Mouse (Mus musculus) CD4-positive, CD25-positive, alpha-beta regulatory T cell, adult 2 months (primary cell): ENCODE data around the gene D630045J12Rik.

Experiments
- DNase-seq: peaks from one replicate; pipeline ENCODE4 v3.0.0-alpha.2; 2012; ENCODE audit warnings: low read depth, low spot score

D630045J12Rik gene

DNA sequence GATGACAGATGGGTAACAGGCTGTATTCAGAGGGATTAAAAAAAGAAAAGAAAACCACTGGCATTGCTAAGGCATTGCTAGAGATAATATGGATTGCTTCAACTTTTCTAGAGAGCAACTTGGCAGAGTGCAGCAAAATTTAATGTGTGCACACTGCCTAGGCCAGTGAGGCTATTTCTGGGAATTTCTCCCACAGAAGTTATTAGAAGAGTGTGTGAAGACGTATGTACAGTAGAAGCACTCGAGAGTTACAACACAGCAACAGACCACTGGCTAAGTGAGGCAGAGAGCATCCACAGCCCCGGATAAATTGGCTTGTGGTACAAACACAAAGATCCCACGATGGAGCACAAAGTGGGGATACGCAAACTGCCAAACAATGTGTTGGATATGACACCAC, 11.0 kb downstream of the D630045J12Rik start:
- DNase-seq = no peak

DNA sequence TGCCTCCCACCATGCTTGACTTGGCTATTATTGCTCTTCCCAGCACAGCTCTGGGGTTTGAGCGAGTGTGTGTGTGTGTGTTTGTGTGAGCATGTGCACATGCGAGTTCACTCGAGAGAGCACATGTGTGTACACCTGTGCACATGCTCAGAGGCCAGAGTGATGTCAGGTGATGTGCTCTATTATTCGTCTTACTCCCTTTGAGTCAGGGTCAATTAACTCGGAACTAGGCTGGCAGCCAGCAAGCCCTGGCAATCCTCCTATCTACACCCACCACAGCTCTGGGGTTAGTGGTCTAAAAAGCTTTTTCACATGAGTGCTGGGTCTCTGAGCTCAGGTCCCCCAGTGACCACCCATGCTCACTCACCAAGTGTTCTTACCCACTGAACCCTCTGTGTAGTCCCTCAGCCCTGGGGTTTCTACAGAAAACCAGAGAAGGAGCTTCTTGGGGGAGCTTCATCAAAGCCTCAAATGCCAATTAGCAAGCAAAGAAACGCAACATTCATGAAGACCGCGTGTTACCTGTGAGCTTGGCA, 11.4 kb downstream of the D630045J12Rik start:
- DNase-seq = no peak

DNA sequence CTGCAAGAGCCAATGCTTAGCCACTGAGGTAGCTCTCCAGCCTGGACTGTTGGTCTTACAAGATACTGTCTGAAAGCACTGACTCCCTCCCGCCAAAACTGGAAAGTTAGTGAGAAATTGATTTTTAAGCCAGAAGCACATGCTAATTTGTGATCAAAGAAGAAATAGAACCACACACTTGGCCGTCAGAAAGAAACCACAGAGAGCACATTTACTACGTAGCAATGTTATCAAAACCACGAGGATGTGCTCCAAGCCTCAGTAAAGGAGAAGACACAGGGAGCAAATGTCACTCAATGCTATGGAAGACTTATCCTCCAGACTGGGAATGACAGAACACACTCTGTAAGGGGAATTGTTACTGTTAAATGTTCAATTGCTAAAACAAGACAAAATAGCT, 12.3 kb downstream of the D630045J12Rik start:
- no peak for DNase-seq

DNA sequence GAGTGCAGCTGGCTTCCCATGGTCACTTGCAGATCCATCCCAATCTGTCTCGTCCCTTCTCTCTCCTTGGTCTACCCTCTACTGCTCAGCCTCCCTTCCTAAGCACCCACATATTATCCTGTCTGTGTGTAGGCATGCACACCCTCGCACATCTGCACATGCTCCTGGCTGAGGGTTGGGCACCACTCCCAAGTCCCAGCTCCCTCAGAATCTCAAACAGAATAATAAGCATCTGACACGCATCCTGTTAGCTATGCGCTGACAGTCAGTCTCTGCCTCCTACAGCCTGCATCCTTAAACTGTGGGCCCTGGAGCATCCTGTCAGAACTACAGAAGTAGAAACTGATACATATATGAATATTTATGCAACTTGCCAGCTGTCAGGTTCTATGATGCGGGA, 13.2 kb downstream of the D630045J12Rik start:
- DNase-seq = no peak

DNA sequence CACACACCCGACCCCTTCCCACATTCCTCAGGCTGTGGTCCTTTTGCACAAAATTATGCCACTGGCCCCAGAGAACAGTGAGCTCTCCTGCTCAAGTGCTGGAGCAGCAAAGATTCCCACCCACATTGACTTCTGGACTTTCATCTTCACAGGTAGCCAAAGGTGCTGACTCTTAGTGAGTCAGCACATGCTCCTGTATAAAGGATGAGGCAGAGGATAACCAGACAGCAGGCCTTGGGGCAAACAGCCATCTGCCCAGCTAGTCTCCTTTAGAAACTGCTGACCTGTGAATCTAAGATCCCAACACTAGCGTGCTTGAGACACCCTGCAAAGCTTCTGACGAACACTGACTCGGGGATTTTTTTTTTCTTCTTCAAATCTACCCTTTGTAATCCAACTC, 15.4 kb downstream of the D630045J12Rik start:
- no peak for DNase-seq

- no peak for DNase-seq
Measured at GRCm38 (mm10) chr6:38235991-38236658, 17.7 kb downstream of the D630045J12Rik start.

DNA sequence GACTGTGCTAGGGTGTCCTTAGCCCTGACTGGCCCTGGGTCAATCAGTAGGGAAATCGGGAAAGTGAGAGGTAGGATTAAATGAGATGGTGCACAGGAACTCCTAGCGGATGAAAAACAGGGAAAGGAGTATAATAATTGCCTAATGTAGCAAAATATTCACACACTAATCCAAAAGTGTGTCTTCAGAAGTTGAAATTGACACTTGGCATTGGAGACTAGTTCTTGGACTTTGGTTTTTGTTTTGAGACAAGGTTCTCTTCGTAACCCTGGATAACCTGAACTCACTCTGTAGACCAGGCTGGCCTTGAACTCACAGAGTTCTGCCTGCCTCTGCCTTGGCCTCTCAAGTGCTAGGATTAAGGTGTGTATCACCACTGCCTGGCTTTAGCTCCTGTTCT, 20.0 kb downstream of the D630045J12Rik start:
- DNase-seq = no peak

DNA sequence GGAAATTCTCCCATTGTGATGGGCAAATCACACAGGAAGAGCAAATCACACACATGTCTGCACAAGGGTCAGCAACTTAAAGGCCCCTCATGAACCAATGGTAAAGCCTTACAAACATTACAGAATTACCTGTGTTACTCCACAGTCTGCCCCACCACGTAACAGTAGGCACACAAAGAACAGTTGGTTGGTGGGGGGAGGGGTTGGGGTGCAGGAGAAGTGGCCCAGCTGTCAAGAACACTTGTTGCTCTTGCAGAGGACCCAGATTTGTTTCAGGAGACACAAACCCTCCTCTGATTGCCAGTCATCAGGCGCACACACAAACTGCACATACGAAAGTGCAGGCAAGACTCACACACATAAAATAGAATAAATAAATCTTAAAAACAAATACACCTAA, 20.9 kb downstream of the D630045J12Rik start:
- no peak for DNase-seq

DNA sequence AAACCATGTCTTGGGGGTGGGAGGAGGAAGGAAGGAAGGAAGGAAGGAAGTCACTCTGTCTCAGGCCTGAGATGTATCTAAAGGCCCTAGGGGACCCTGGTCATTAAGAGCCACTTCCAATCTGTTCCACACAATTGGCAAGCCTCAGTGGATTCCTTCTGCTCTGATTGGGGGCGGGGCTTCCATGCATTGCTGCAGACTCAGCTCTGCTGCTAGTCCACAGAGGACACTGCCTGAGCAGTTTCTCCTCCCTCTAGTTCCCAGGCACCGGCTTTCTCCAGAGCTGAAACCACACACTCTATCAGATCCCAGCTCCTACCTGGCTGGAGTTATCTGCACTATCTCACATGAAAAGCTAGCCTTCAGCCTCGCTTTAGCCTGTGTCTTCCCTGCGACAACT, 21.8 kb downstream of the D630045J12Rik start:
- DNase-seq = no peak

GRCm38 (mm10) chr6:38224079-38224478, 29.7 kb downstream of the D630045J12Rik start:
- no peak for DNase-seq

DNA sequence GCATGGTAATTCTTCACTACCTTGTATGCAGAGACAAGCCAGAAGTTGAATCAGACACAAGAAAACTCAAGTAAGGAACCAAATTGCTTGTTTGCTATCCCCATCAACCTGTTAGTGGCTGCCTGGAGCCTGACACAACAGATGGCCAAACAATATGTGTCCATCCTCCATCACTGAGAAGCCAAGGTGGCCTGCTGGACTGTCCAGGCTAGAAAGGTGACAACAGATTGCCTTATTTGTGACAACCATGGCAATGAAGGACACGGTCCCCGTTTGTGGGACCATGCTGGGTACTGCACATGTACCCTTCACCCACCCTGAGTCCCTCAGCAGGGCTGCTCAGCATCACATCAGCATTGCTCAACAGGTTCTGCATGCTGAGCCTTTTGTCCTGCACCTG, 34.5 kb downstream of the D630045J12Rik start:
- DNase-seq = no peak

GRCm38 (mm10) chr6:38215448-38216110, 38.2 kb downstream of the D630045J12Rik start:
- DNase-seq = no peak

GRCm38 (mm10) chr6:38207621-38208020, 46.2 kb downstream of the D630045J12Rik start:
- no peak for DNase-seq

DNA sequence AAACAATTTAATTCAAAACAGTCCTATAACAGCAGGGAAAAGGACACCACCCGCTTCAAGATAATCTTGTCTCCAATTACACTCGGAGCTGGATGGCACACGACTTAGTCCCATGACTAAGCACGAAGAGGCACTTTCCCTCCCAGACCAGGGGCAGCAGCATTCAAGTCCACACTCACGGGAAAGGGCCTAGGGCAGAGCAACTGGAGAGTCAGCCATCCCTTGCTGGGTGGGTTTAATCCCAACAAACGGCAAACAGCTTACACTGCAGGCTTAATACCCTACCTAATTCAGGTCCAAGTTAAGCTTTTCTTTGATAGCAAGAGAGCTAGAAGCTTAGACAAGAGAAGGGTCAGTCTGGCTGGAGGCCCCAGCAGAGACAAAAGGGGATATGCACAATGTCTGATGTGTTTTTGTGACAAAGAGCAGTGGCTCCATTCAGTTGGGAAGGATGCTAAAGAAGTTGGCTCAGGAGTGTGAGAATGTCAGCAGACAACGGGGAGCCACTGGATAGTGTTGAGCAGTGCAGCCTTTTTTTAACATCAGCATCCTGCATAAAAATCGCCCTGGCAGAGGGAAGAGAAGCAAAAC, 46.8 kb downstream of the D630045J12Rik start:
- DNase-seq = no peak

DNA sequence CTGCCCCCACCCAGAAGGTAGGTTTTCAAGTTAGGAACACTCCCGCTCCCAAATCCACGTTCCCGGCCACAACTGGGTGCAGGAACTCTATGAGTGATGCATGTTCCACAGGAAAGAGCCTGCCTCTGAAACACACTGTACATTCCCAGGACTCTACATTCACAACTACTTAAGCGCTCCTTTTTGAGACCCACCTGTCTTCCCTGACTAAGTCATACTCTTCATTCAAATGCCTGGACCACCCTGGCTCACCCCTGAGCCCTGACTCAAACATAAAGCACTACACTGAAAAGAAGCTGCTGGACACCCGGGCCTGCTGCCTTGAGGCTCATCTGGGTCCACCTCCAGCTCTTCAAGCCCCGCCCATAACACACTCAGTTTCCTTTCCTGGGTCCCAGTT, 48.4 kb downstream of the D630045J12Rik start:
- no peak for DNase-seq

GRCm38 (mm10) chr6:38203820-38204219, 50.0 kb downstream of the D630045J12Rik start:
- DNase-seq = no peak

DNA sequence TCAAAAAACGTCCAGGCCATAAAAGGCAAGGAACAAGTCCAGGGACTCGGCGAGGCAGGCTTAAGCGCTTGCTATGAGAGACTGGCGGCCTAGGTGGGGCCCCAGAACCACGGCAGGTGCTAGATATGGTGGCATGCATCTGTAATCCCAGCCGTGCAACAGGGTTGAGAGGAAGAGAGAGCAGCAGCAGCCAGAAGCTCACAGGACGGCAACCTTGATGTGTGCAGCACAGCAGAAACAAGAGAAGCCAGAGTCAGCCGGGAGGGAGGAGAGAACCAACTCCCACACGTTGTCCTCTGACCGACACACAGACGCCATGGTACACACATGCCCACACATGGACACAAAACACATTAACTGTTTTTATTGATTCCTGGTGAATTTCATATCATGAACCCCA, 51.0 kb downstream of the D630045J12Rik start:
- no peak for DNase-seq

- no peak for DNase-seq
Measured at GRCm38 (mm10) chr6:38201495-38201894, 52.3 kb downstream of the D630045J12Rik start.

- DNase-seq = no peak
Measured at GRCm38 (mm10) chr6:38199599-38199998, 54.2 kb downstream of the D630045J12Rik start.

GRCm38 (mm10) chr6:38198727-38199126, 55.1 kb downstream of the D630045J12Rik start:
- DNase-seq = no peak

GRCm38 (mm10) chr6:38196266-38197189, 57.3 kb downstream of the D630045J12Rik start:
- DNase-seq = no peak

GRCm38 (mm10) chr6:38195306-38195705, 58.5 kb downstream of the D630045J12Rik start:
- no peak for DNase-seq
